Mouse (Mus musculus) v-Abl transformed pro-B cells (cell line): ENCODE data around the gene Notch1.

Source experiments
- in situ Hi-C, 2 experiments: fragments of 400-800 bp; cut with MboI; formaldehyde crosslinking; loops; one replicate each; pipeline ENCODE4 v1.15.1; 2025; ENCODE audit not compliant: unreplicated experiment in 2 of 2

The Notch1 gene

DNA sequence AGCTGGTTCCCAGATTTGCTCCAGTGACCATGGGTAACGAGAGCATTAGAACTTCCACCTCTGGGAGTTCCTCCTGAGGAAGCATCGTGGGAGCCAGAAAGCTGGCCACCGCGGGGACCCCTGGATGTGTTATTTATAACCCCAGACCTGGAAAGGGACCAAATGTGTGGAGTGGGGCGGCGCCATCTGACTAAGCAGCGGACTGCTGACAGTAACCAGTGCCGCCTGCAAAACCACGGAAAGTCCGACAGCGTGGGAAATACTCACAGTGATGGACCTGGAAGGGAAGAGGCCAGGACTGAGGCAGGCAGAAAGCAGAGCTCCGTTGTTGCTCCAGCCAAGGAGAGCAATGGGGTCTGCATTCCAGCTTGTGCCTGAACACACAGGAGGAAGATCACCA is at the start of gene Notch1:
Gene Notch1, minus strand, starts transcription at position 389 of the 400 bp plus-strand sequence.
- in situ Hi-C loops: no loop called here

DNA sequence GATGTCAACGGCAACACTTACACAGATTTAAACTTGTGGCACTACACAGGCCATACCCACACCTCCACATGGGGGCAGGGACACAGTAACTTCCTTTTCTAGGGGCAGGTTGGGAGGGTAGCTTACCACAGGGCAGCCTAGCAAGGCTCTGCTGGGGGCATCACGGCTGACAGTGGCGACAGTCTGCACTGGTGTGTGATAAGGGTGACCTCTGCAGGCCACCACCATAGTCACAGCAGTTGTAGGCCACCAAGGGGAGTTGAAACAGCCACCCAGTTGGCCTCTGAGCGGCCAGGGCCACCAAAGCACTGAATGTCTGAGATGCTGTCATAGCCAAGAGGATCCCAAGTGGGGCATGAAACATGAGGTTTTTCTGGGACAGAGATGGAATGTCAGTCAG is 49.8 kb upstream of the Notch1 start:
- in situ Hi-C loops: loop anchor here in 1 of 2 experiments (10.0 to 25.0 kb wide), 5 partner anchors 261 to 729 kb away; partner anchors contain the start of gene Sohlh1

DNA sequence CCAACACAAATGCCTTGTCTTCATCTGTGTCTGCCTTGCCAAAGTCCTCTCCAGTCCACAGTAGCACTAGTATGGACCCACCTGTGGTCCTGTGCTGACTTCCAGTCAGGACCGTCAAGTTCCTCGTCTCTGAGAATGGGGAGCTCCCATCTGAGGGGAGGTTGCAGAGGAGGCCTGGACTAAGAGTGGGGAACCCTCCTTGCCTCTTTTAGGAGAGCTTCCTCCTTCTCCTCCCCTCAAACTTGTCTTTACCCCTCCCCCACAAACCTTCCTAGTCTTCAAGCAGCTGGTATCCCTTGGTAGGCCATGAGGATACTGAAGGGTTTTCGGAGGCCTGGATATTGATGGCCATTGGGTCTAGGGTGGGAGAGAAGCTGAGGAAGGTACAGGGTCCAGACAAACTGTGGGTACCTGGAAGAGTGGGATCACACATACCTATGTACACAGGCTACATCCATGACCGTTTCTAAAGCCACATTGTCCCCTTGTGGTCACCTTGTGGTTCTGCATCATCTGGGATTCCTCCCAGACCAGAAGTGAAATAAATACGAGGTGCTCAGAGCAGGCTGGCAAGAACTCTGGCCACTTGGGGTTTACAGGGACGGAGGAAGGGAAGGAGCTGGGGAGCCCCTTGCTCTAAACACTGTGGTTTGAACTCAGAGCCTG is 45.0 kb upstream of the Notch1 start:
- in situ Hi-C loops: loop anchor here (5.0 to 25.0 kb wide), 8 partner anchors 109 to 724 kb away; partner anchors contain the start of genes Sec16a (in 1 of the 2) and Sohlh1 (in 1 of the 2)

DNA sequence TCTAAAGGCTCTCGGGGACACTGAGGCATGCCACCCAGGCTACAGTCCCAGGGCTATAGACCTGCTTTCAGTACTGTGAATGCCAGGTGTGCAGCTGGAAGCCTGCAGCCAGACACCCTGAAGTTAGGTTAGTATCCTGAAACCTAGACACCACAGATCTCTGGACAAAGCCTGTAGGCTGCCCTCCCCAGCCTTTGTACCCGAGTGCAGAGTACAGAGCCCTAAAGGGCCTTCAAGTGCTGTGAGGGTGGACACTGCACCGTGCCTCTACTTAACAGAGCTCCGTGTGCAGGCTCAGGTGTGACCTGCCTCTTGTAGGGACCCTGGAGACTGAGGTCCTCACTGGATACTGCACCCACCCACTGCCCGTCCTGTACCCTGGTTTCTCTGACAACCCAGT is 44.0 kb upstream of the Notch1 start:
- in situ Hi-C loops: loop anchor here (5.0 to 25.0 kb wide), 8 partner anchors 108 to 723 kb away; partner anchors contain the start of genes Sec16a (in 1 of the 2) and Sohlh1 (in 1 of the 2)

DNA sequence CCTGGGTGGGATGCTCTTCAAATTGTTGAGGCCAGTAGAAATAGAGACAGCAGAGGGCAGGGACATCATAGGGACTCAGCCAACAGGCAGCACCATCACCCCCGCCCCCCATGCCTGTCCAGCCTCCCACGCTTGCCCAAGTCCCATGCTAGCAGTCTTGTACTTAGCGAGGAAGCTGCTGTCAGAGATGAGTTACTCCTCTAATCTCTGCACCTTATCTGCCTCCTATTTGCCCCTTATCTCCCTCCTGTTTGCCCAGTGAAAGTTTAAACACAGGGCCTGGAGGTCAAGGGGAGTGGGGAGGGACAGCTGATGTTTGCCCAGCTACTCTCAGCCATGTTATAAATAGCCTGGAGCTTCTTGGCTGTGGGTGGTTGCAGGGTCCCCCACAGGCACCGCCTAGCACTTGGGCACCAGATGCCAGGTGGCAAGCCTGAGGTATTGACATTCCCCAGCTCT is 40.1 kb upstream of the Notch1 start:
- in situ Hi-C loops: loop anchor here in 1 of 2 experiments (25.0 kb wide), 2 partner anchors 519 to 719 kb away; partner anchors contain the start of gene Sohlh1

DNA sequence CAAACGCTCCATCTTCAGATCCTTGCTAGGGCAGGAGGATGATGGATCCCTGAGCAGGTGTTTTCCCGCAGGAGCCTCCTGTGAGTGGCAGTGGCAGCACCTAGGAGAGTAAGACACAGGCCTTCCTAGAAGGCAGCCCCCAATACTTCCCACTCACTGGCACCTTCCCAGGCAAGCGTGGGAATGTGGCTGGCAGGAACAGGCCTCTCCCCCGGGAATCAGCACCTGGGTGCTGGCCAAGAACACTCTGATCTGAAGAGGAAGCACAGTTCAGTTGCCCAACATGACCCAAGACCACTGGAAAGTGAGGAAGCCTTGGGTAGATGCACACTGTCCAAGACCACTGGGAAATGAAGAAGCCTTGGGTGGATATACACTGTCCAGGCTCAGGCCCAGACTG is 38.6 kb upstream of the Notch1 start:
- in situ Hi-C loops: loop anchor here in 1 of 2 experiments (25.0 kb wide), 2 partner anchors 518 to 718 kb away; partner anchors contain the start of gene Sohlh1

DNA sequence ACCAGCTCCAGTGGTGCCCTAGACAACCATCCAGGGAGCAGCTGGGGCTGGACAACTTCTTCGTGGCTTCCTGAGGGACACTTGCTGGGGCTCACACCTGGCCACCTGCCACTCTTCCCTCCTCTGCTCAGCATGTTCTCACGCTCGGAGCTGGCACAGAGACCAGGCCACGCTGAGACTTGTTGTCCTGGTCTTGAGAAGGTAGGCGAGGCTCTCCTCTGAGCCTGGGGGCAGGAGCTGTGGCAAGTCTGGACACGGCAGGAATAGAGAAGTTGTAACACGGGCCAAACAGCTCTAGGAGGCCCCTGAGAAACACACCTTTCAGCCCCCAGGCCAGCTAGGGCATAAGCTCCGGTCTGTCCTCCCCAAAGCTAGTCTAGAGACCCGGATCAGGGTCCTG is 37.4 kb upstream of the Notch1 start:
- in situ Hi-C loops: loop anchor here in 1 of 2 experiments (25.0 kb wide), 2 partner anchors 517 to 717 kb away; partner anchors contain the start of gene Sohlh1

DNA sequence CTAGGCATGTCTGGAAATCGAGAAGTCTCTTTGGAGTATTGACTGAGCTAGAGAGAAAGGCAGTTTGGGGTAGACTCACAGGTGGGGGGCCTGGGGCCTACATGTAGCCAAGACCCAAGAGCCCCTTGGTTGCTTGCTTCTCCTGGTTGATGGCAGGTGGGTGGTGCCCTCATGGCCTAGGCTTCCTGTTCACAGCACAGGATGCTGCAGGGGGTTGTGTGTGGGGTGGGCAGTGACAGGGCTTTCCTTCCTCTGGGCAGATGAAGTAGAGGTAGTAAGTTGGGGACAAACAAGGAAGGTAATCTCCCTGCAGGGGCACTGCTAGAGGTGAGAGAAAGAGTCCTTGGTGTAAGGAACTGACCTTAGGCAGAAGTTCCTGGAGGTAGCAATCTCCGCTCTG is 35.6 kb upstream of the Notch1 start:
- in situ Hi-C loops: loop anchor here in 1 of 2 experiments (25.0 kb wide), 2 partner anchors 515 to 715 kb away; partner anchors contain the start of gene Sohlh1

DNA sequence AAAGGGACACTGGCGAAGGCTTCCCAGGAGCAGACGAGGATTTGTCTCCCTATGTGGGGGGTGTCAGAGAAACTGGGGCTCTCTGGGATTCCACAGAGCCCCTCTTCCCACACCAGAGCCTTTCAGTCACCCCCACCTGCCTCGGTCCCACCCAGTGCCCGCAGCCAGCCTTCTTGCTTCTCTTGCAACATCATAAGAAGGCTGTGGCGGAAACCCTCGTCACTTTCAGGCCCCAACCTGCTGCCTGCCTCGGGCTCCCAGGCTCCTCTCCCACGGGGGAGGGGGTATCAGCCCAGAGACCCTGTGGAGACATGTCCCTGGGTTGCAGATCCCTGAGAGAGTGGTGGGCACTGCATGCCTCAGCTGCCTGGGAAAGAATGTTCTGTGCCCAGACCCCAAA is 35.0 kb upstream of the Notch1 start:
- in situ Hi-C loops: loop anchor here in 1 of 2 experiments (25.0 kb wide), 2 partner anchors 514 to 714 kb away; partner anchors contain the start of gene Sohlh1

DNA sequence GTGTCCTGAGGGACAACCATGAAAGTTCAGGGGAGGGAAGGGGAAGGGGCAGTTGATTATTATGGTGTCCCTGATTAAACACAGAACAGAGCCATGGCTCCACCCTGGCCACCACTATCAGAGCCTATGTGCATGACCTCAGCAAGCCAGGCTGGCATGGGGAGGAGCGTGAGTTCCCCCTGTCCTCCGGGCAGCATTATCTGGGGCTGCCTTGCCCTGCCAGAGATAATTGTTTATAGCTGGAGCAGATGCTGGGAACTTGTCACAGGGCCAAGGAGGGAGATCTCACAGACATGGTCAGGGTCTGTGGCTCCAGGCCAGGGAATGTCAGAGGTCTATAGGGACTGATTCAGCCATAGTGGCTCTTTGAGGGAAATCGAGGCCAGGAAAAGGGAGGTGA is 34.3 kb upstream of the Notch1 start:
- in situ Hi-C loops: loop anchor here in 1 of 2 experiments (25.0 kb wide), 2 partner anchors 513 to 713 kb away; partner anchors contain the start of gene Sohlh1

DNA sequence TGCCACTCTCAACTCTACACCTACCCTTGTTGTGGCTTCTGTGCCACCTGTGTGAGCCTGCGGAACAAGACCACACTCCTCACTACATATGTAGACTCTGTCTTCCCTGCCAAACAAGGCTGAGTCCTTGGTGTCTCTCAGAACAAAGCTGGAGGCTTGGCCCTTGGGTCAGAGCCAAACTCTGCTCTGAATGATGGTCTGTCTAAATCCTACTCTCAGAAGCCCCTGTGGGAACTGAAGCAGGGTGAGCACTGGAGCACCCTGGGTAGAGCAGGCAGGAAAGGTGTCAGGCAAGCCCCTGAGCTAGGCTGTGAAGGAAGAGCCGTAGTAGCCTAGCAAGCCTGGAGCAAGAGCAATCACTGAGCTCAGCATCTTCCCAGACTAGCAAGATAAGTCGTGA is 33.7 kb upstream of the Notch1 start:
- in situ Hi-C loops: loop anchor here in 1 of 2 experiments (25.0 kb wide), 2 partner anchors 513 to 713 kb away; partner anchors contain the start of gene Sohlh1

DNA sequence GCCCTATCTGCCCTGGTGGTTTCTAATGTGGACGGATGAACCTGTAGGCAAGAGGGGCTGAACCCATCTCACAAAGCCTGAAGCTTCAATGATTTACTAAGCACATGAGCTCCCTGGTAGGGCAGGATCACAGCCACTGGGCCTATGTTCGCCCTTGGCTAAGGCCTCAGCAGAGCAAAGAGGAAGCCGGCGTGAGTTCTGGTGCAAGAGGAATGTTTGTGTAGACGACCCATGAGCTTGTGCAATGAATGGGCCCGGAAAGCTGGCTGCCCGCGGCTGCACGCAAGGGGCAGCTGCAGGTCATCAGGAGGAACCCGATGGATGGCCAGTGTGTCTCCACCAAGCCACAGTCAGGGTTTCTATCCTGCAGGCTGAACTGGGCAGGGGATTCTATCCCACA is 33.3 kb upstream of the Notch1 start:
- in situ Hi-C loops: loop anchor here (10.0 to 25.0 kb wide), 3 partner anchors 95 to 712 kb away; partner anchors contain the start of gene Sohlh1 (in 1 of the 2)

DNA sequence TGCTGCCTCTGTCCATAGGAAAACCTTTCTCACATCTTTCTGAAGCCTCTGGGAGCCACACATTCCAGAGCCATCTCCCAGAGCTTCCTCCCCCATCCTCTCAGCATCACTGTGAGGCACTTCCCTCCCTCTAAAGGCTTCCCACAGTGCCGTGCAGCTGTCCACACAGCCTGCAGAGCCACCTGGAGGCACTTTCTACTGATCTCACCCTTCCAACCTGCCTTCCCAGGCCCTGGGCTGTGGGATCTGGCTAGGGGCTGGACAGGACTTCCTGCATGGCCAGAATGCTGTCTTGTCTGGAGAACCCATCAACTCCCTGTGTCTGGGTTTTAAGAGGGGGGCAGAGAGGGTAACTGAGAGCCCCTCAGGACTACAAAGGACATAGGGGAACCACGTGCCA is 31.0 kb upstream of the Notch1 start:
- in situ Hi-C loops: loop anchor here in 1 of 2 experiments (10.0 kb wide), 1 partner anchor 93 kb away; no protein-coding TSS in a partner anchor

DNA sequence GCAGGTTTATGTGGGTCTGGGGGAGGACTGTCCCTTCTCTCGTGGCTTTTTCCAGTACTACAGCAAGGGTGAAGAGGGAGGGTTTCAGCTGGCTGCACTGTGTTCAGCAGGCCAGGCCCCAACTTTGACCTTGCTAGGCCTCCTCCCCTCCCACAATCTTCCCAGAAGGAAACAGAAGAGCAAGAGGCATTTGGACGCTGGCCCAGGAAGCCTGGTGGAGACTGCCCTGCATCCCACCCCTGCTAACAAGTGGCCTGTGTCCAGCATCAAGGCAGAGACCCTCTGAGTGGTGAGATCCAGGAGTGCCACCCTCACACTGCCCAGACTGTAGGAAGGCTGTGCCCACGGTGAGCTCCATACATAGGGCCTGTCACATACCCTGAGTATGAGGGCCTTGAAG is 27.8 kb upstream of the Notch1 start:
- in situ Hi-C loops: loop anchor here in 1 of 2 experiments (10.0 kb wide), 1 partner anchor 89 kb away; no protein-coding TSS in a partner anchor

DNA sequence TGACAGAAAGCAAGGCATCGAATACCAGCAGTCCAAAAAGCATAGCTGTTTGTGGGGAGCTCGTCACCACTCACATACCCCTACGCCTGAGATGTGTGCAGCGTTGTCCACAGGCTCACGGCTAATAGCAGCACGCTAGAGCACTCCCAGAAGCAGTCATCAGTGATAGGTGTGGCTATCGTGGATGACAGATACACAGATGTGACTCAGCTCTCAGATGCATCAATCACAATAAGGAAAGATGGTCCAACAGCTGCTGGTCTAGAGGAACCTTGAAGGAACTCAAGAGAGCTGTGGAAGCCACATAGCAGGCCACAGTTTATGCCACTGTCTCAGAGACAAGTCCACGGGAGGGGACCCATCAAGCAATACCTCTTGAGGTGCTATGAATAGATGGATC is 27.3 kb upstream of the Notch1 start:
- in situ Hi-C loops: loop anchor here in 1 of 2 experiments (10.0 kb wide), 1 partner anchor 89 kb away; no protein-coding TSS in a partner anchor

DNA sequence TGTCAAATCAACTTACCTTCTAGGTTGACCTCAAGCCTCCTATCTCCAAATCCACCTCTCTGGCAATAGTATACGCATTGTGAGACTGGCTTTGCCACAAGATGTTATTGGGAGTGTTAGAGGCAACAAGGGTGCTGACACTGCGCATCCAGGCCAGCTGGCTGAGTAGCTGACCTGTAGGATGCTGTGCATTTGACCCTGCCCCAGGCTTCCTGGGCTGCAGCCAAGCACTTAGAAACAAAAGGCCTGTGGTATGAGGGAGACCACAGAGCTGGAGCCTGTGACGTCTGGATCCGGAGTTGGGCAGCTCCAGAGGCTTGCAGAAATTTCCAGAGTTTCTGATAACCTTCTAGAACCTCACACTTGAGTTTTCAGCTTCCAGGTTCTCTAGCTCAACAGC is 26.7 kb upstream of the Notch1 start:
- in situ Hi-C loops: loop anchor here in 1 of 2 experiments (10.0 kb wide), 1 partner anchor 88 kb away; no protein-coding TSS in a partner anchor

DNA sequence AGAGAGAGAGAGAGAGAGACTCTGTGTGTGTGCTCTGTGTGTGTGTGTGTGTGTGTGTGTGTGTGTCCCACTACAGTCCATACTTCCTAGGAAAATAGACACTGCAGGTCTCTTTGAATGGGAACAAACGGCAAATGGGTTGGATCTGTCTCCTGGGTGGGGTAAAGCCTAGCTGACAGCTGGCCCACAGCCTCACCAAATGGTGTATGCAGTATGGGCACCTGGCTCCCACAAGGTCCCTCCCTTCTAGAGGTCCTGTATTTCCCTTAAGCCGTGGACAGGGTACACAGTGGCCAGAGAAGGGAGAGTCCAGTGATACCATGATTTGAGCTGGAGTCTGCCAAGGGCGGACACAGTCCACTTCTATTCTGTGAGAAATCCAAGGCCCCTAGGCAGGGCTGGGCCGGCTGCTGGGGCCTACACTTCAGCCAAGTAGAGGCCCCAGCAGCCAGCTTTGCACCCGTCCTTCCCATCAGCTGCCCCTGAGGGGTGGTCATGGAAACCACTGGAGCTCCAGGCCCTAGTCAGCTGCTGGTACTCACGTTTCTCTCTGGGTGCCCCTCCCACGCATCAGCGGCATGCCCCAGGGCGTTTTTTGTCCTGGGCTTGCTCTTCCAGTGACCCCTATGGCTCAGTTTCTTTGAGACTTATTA is 24.9 kb upstream of the Notch1 start:
- in situ Hi-C loops: loop anchor here in 1 of 2 experiments (10.0 kb wide), 1 partner anchor 87 kb away; no protein-coding TSS in a partner anchor

DNA sequence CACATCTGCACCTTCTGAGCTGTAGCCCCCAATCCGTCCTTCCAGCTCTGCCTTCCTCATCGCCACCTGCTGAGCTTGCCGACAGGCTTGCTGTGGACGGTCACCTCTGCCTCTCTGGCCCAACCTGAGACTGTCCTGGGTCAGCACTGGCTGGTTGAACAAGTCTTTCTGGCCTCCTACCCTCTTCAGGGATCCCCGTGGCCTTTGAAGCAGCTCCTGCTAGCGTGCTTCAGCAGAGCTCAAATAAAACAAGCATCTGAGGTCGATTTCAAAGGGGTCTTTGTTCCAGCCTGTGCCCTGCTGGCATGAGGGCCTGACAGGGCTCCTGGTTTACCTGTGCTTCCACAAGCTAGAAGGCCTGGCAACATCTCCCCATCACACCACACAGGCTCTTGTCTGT is 24.3 kb upstream of the Notch1 start:
- in situ Hi-C loops: loop anchor here in 1 of 2 experiments (10.0 kb wide), 1 partner anchor 86 kb away; no protein-coding TSS in a partner anchor

DNA sequence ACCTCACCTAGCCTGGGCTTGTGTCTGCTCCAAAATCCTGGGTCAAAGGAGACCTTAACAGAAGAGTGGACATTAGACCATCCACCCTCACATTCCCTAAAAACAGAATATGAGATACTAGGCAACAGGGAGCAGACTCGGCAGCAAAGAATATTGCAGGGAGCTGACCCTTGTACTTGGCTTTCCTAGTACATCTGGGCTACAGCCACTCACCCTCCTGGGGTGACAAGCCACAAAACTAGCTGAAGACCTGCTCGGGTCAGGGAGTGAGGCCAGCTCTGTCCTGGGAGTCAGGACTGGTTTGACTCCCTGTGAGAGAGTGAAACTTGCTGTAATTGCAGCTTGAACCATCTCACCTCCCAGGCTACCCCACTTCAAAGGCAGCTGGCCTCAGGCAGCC is 23.1 kb upstream of the Notch1 start:
- in situ Hi-C loops: no loop called here

DNA sequence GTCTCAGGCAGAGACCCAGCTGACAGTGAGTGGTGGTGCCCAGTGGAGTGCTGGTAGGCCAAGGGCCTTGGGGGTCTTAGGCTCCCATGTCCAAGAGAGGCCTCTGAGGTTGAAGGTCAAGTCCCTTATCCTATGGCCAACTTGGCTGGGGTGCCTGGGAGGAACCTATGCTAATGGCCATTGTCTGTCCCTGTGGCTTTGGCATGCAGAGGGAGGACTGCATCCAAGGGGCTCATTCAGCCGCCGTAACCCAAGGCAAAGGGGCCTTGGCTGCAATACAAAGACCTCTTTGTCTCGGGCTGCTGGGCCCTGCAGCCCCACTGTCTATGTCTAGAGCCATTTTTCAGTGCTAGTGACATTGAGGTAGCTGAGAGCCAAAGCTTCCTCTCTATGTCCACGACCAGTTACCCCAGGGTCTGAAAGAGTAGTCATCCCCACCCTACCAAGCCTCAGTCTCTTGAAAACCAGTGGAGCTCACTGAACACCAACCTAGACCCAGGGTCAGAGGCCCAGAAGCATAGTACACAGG is 19.1 kb upstream of the Notch1 start:
- in situ Hi-C loops: no loop called here
